Mouse (Mus musculus) stomach, embryonic 16.5 days (tissue): ENCODE data around the gene Slc19a2. TPM values are rescaled to one million over a fixed set of nuclear protein-coding genes. Genes with fewer than 3 reads are reported as not detected.

Source experiments
- ATAC-seq: fragments of 200-750 bp; cut with Nextera tagmentation; 2 replicates; pipeline ENCODE4 v1.8.0; 2017; ENCODE audit warnings: moderate number of reproducible peaks, moderate TSS enrichment; ENCODE audit not compliant: insufficient read depth, low FRiP score
- H3K27ac ChIP-seq: fragments of 300-500 bp; sonication (generic); 2 replicates; pipeline ENCODE4 v1.5.1; 2014; ENCODE audit warnings: low read length
- H3K27me3 ChIP-seq: fragments of 300-500 bp; sonication (generic); 2 replicates; pipeline ENCODE4 v1.6.1; 2014; ENCODE audit warnings: low read length, control low read depth, mixed read lengths; ENCODE audit not compliant: control insufficient read depth, insufficient read depth
- H3K36me3 ChIP-seq: fragments of 300-500 bp; sonication (generic); 2 replicates; pipeline ENCODE4 v1.6.1; 2014; ENCODE audit warnings: low read length; ENCODE audit not compliant: control insufficient read depth, insufficient read depth
- H3K4me1 ChIP-seq: fragments of 300-500 bp; sonication (generic); 2 replicates; pipeline ENCODE4 v1.6.1; 2014; ENCODE audit warnings: low read length, control low read depth, mixed read lengths; ENCODE audit not compliant: control insufficient read depth, insufficient read depth
- H3K4me2 ChIP-seq: fragments of 300-500 bp; sonication (generic); 2 replicates; pipeline ENCODE4 v1.6.1; 2014; ENCODE audit warnings: low read depth, low read length, mixed read lengths
- H3K4me3 ChIP-seq: fragments of 300-500 bp; sonication (generic); replicated peaks from 2 replicates; pipeline ENCODE4 v1.5.1; 2014; ENCODE audit warnings: mild to moderate bottlenecking, low read length
- H3K9ac ChIP-seq: fragments of 300-500 bp; sonication (generic); 2 replicates; pipeline ENCODE4 v1.6.1; 2014; ENCODE audit warnings: low read length
- H3K9me3 ChIP-seq: fragments of 300-500 bp; sonication (generic); replicated peaks from 2 replicates; pipeline ENCODE4 v1.6.1; 2016; ENCODE audit warnings: low read length, control low read depth; ENCODE audit not compliant: control insufficient read depth
- WGBS: fragments of 180-500 bp; shearing (Covaris S2); extraction: QIAGEN DNeasy Blood & Tissue Kit; methylation state at CpG from one replicate; pipeline ENCODE4 v1.1.7; 2014; 5-methylcytosine and 5-hydroxymethylcytosine counted together
- polyA plus RNA-seq: library from polyadenylated mRNA; unstranded; fragments of >200 nt; fragmentation: Nextera tagmentation; extraction: Ambion mirVana; gene quantifications from 2 replicates; pipeline ENCODE4 v1.2.1, GENCODE M21; 2015

The Slc19a2 gene
- polyA plus RNA-seq, 1 experiment from 2014 or later = 15.9 TPM

GRCm38 (mm10) chr1:164301949-164302348 is 53.1 kb downstream of the Slc19a2 start:
- ATAC-seq = no peak
- Histone ChIP-seq H3K27ac (no peak overlapping the region), H3K36me3 (peaks cover 29% of the 10 kb centered on the region), H3K9me3 (no peaks in the 10 kb centered on the region), H3K9ac (no peak overlapping the region), H3K4me2 (no peak overlapping the region), H3K4me1 (peaks cover 12% of the 10 kb centered on the region), H3K27me3 (no peaks in the 10 kb centered on the region), H3K4me3 (no peak overlapping the region)
- WGBS = 86% methylated on average over 4 of the region's 4 CpGs

- Histone ChIP-seq H3K27ac (no peak within 1 kb of the TSS), H3K36me3 (peaks cover 19% of the 10 kb centered on the region), H3K9me3 (no peaks in the 10 kb centered on the region), H3K9ac (no peak within 1 kb of the TSS), H3K27me3 (no peaks in the 10 kb centered on the region), H3K4me1 (peaks cover 12% of the 10 kb centered on the region), H3K4me3 (no peak within 1 kb of the TSS), H3K4me2 (no peak within 1 kb of the TSS)
- ATAC-seq = no peak
- 78% methylated on average over 5 of the region's 5 CpGs for WGBS
Measured at GRCm38 (mm10) chr1:164303821-164304220, 55.0 kb downstream of the Slc19a2 start, which contains the start of gene Nme7. Gene Nme7, plus strand, starts transcription at chr1:164304121.

- peak within 1 kb of the TSS; percentile 82 for H3K27ac ChIP-seq
- H3K4me1 ChIP-seq = peaks cover 12% of the 10 kb centered on the region
- peak; percentile 98 for ATAC-seq
- H3K36me3 ChIP-seq = peaks cover 2% of the 10 kb centered on the region; the same call in 1 of the 2 replicates
- H3K4me2 ChIP-seq = peak within 1 kb of the TSS; percentile 88
- no peaks in the 10 kb centered on the region for H3K9me3 ChIP-seq
- no peaks in the 10 kb centered on the region for H3K27me3 ChIP-seq
- H3K9ac ChIP-seq = peak within 1 kb of the TSS; percentile 85
- under 1% methylated on average over 35 of the region's 35 CpGs for WGBS
- H3K4me3 ChIP-seq = peak within 1 kb of the TSS; percentile 99
Measured at GRCm38 (mm10) chr1:164307124-164307751, 58.4 kb downstream of the Slc19a2 start, which contains the start of gene Blzf1. Gene Blzf1, minus strand, starts transcription at chr1:164307489.

- Histone ChIP-seq H3K27me3 (no peaks in the 10 kb centered on the region), H3K9me3 (no peaks in the 10 kb centered on the region), H3K4me2 (peak overlapping the region; percentile 72), H3K9ac (peak overlapping the region; percentile 70), H3K4me1 (peaks cover 12% of the 10 kb centered on the region), H3K4me3 (peak overlapping the region; percentile 99), H3K36me3 (no peaks in the 10 kb centered on the region), H3K27ac (no peak overlapping the region)
- 8% methylated on average over 10 of the region's 10 CpGs for WGBS
- no peak for ATAC-seq
Measured at GRCm38 (mm10) chr1:164307922-164308321, 59.1 kb downstream of the Slc19a2 start.

DNA sequence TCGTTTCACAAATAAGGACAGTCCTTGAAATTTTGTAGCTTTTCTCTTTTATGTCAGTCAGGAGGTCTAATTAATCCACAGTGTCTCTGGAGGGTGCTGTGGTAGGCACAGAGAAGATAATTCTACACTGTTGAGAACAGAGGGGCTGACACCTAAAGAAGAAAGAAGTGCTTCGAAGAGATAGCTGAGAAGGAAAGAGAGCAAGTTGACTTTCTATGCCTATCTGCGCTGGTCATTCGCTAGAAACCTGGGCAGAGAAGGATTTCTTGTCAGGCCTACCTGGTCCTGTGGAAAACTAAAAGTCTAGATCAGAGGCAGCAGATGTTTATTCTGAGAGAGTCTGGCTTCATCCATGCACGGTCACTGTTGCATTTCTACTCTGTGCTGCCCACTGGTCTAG is 65.2 kb downstream of the Slc19a2 start:
- Histone ChIP-seq H3K27ac (no peak overlapping the region), H3K4me1 (no peaks in the 10 kb centered on the region), H3K9ac (no peak overlapping the region), H3K9me3 (no peaks in the 10 kb centered on the region), H3K36me3 (no peaks in the 10 kb centered on the region), H3K4me3 (no peak overlapping the region), H3K4me2 (no peak overlapping the region), H3K27me3 (no peaks in the 10 kb centered on the region)
- no peak for ATAC-seq
- WGBS = 85% methylated on average over 5 of the region's 5 CpGs

Other genes with a start within 250 kb of the Slc19a2 start
- 0.05 TPM in 1 of 2 replicates, not detected in the other for gene Sele, start 200.8 kb upstream of the Slc19a2 start, polyA plus RNA-seq
- gene Sell, start 187.1 kb upstream of the Slc19a2 start, polyA plus RNA-seq = 3.3 and 4.7 TPM in 2 replicates
- gene Selp, start 133.8 kb upstream of the Slc19a2 start, polyA plus RNA-seq = 0.26 and 0.29 TPM in 2 replicates
- 1.3 and 1.8 TPM in 2 replicates for gene F5, start 97.2 kb upstream of the Slc19a2 start, polyA plus RNA-seq
- gene Ccdc181, start 26.5 kb downstream of the Slc19a2 start, polyA plus RNA-seq = 10.8 and 11.5 TPM in 2 replicates
- gene Nme7, start 55.1 kb downstream of the Slc19a2 start, polyA plus RNA-seq = 30.3 and 33.8 TPM in 2 replicates
- 34.3 and 39.2 TPM in 2 replicates for gene Blzf1, start 58.4 kb downstream of the Slc19a2 start, polyA plus RNA-seq
- gene Atp1b1, start 209.3 kb downstream of the Slc19a2 start, polyA plus RNA-seq = 129 and 135 TPM in 2 replicates